Mouse (Mus musculus): ENCODE measurements around the gene Tnpo1.
A peak's percentile ranks its signal among the peaks of the same experiment; 100 is the strongest.
"Not testable (repeated sequence)": the region's sequence is repeated elsewhere in the genome, so short reads cannot be mapped to it uniquely, and the experiment has no call there.

The Tnpo1 gene

DNA sequence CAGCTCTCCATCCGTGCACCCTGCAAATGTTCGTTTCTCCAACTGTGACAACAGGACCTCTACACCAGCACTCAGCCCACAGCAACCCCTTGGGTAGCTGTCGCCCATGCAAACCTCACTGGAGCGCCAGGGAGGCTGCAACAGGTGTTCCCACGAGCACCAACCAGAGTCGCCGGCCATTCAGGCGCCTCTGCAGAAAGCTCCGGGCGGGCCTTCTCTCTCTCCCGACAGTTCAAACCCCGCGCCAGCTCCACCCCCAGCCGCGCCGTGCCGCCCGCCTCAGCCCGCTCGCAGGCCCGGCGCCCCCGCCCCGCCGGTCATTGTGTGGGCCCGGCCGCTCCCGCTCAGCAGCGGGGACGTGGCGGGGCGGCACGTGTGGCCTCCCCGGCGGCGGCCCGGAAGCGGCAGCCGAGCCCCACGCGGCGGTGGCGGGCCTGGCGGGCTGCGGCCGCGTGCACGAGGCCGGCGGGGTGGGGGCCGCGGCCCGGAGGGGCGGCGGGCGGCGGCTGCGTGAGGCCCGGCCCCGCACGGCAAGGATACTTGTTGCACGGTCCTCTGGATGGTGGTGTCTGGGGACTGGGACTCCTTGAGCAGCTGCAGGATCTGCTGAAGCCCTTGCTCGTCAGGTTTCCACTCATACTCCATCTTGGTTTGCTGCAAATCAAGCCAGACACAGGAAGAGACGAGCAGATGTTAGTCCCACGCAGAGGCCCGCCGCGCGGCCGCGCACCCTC is 35.9 kb downstream of the Tnpo1 start:
- peak; percentile 56 for DNase-seq (ENCODE audit: low spot score in 2 of 2)

DNA sequence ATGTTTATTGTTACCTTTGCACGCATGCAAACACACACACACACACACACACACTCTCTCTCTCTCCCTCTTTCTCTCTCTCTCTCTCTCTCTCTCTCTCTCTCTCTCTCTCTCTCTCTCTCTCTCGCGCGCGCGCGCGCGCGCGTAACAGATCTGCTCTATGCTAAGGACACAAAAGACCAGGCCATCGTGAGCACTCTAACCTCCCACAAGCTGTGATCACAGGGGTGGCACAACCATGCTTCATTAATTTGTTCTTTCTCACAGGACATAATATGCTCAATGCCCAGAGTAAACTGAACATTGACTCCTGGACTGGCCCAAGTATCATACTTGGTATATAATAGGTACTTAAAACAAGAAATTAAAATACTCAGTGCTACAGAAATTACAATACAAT is 37.0 kb downstream of the Tnpo1 start:
- no peak for DNase-seq (ENCODE audit: low spot score in 2 of 2)

DNA sequence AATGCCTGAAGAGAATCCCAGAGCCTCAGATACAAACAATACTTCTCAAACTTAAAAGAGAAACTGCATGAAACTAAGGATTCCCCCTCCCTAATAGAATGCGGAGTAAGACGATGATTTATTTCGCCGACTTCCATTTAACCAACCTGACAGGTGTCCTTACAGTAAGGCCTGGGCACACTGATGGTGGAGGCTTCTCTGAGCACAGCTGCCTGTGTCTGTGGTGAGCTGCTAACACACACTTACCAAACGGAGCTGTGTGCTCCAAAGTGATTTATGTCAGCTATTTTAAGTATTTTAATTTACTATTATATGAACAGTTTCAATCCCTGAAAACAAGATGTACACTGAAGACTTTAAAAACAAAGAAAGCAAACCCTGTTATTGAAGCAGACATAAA is 42.4 kb downstream of the Tnpo1 start:
- no peak for DNase-seq (ENCODE audit: low spot score in 2 of 2)

DNA sequence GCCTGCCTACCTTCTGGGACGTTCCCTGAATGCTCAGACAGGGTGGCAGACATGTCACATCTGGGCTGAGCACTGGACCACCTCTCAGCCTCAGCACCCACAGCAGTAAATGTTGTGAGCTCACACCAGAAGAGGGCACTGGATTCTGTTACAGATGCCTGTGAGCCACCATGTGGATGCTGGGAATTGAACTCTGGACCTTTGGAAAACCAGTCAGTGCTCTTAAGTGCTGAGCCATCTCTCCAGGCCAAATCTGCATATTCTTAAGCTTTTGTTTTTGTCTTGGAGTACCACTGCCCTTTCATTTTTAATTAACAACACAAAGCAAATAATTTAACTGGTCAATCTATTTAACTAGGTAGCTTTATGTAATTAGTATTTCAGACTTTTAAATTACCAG is 44.2 kb downstream of the Tnpo1 start:
- no peak for DNase-seq (ENCODE audit: low spot score in 2 of 2)

DNA sequence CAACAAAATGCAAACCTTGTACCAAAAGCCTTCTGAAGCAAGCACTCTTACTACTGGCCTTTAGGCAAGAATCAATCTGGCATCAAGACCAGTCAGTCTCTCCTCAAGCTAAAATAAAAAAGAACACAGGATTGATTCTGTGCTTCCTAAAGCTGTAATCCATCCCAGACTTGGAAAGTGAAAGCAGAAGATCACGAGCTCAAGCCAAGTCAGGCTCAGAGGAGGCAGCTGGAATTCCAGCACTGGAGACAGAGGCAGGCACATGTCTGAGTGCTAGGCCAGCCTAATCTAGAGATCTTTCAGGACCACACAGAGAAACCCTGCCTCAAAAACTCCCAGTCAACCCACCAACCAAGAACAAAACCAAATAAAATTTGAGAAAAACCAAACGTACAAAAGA is 45.8 kb downstream of the Tnpo1 start:
- DNase-seq (ENCODE audit: low spot score in 2 of 2), result no peak

DNA sequence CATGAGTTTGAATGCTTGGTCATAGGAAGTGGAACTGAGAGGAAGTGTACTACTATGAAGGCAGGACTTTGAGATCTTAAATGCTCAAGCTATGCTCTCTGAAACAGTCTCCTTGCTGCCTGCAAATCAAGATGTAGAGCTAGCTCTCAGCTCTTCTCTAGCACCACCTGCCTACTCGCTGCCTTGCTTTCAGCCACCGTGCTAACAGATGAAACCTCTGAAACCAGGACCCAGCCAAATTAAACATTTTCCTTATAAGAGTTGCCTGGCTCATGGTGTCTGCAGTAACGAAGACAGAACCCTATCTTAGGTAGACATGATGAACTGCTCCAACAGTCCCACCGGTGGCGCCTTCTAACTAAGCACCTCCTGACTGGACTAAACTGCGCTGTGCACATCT is 46.8 kb downstream of the Tnpo1 start:
- DNase-seq (ENCODE audit: low spot score in 2 of 2), result no peak

DNA sequence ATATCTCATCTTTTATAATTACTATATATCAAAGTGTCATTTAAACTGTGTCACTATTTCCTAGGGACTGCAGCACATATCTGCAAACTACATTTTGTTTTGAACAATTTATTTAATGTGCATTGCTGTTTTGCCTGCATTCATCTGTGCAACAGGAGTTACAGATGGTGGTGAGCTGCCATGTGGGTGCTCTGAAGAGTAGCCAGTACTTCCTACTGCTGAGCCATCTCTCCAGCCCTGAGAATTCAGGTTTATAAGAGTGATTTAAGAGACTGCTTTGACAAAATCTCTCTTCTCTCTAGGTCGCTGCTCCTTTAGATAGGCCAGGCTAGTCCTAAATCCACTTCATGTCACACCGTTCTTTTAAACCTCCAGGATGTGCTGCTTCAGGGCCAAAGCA is 49.0 kb downstream of the Tnpo1 start:
- no peak for DNase-seq (ENCODE audit: low spot score in 2 of 2)

DNA sequence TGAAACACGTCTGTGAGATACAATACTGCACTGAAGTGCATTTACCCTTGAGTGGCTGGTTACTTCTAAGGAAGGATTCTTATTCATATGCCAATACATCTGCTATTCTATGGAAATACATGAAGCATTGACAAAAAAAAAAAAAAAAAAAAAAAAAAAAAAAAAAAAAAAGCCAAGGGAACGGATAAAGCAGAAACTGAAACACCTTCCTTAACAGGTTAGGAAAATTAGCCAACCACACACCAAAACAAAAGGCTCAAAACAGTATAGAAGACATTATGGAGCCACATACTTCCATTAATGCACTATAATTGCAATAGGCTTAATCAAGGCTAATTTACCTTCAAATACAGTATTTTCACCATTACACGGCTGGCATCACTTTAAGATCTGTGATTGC is 51.5 kb downstream of the Tnpo1 start:
- DNase-seq (ENCODE audit: low spot score in 2 of 2), result no peak

DNA sequence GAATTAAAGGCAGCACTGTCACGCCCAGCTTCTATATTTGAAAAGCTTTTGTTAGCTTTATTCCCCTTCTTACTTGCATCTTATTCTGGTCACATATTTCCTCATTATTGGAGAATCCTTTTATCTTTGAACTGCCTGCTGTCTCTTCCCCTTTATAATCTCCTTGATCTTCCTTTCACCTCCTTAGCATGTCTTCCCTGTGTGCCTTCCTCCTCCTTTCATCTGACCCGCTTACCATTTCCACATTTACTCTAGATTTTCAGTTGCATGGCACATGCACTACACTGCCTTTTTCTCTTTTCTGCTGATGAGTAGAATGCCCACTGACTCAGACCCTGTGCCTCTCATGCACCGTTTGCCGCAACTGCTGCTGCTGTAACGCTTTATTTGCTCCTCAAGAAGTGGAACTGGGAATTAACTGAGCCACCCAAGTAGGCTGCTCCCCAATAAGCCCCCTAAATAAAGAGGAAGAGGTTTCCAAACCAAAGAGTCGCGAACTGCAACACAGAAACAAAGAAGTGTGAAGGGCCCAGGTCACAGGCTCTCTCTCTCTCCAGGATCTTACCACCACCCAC is 53.8 kb downstream of the Tnpo1 start:
- no peak for DNase-seq (ENCODE audit: low spot score in 2 of 2)

DNA sequence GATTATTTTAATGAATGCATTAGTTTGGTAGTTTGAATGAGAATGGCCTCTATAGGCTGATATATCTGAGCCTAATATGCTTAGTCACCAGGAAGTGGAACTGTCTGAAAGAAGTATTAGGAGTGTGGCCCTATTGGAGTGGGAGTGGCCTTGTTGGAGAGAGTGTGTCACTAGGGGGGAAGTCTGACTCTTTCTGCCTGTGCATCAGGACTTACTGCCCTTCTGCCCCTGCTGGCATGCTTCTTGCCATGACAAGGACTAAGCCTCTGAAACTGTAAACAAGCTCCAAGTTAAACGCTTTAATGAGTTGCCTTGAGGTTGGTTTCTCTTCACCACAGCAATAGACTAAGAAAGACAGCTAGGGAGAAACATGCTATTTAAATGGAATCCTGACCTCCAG is 54.9 kb downstream of the Tnpo1 start:
- DNase-seq (ENCODE audit: low spot score in 2 of 2), result no peak

DNA sequence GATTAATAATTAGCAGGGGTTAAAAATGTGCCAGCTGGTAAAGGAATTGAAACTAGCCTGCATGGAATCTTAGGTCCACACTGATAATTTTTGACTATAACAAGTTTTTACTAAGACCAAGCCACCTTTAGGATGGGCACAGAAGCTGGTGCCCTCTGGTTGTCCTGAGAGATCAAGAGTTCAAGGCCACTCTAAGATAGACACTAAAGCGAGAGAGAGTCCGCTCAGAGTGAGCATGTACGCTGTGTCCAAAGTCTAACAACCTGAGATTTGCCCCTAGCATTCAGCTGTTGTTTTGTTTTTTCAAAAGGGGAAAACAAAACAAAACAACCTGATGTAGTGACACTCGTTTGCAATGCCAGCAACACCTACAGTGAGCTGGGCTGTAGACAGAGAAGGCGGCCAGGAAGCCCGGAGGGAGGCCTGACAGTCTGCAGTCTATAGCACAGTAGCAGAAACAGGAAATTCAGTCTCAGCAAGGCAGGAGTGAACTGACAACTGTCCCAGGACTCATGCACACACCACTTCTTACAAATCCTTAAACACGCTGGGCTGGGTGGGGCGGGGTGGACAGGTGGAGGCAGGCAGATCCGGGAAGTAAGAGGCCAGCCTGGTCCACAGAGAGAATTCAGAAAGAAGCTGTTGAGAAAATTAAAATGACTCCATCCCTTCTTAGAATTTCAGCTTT is 57.8 kb downstream of the Tnpo1 start:
- DNase-seq (ENCODE audit: low spot score in 2 of 2), result no peak

DNA sequence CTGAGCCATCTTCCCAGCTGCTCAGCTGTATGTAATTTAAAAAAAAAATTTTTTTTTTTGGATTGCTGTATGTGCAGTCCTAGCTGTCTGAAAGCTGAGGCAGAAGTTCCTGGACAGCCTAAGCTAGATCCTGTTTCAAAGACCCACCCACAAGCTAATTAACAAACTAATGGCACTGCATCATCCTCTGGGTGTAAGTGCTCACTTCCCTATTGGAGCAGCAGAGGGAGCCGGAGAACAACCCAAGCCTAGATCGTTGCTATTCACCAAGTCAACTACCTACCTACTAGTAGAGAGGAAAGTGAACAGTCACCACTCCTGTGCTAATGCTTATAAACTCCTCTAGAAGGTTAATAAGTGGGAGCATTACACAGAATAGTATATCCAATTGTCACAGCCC is 58.4 kb downstream of the Tnpo1 start:
- DNase-seq (ENCODE audit: low spot score in 2 of 2), result peak in 1 of 2 experiments; percentile 41

DNA sequence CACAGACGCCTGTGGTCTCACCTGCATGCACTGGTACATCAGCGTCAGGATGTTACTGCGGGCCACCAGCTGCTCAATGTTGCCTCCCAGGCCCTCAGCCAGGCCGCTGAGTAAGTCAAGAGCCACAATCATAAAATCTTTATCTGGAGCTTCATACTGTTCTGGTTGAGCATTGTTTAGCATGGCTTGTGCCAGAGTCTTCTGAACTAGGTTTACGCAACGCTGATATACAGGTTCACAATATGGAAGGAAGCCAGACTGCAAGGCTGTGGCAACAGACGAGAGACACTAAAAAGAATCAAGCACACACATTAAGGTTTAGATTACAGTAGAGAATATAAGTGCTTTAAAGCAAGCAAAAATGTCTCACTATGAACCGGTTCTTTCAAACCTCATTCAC is 70.9 kb downstream of the Tnpo1 start:
- DNase-seq (ENCODE audit: low spot score in 2 of 2), result no peak

DNA sequence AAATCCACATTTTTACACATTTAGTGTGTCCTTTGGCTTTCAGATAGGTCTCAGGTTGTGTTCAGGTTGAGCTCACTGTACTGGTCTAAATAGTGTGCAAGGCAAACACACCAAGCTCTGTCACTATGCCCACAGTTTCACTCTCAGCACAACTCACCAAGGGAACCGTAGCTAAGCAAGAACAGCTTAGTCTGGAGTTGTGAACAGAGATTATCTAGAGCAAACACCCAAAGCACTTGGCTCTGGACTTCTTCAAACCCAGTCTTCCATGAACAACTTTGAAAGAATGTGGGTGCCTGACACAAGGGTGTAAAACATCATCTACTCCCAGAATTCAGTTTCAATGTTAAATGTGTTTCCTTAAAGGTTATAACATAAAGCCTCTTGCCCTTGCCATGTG is 80.4 kb downstream of the Tnpo1 start:
- DNase-seq (ENCODE audit: low spot score in 2 of 2), result no peak

DNA sequence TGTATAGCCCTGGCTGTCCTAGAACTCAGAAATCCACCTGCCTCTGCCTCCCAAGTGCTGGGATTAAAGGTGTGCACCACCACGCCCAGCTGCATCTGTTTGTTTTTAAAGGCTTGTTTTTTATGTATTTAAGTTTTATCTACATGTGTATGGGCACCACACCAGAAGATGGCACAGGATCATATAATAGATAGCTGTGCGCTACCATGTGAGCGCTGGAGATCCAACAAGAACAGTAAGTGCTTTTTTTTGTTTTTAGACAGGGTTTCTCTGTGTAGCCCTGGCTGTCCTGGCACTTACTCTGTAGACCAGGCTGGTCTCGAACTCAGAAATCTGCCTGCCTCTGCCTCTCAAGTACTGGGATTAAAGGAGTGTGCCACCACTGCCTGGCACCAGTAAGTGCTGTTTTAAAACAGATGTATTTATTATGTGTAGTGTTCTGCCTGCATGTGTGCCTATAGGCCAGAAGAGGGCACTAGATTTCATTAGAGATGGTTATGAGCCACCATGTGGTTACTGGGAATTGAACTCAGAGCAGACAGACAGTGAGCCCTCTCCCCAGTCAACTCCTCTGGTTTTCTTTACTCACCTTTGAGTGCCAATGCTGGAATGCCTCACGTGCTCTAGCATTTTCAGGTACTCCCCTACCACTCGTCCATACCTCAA is 89.6 kb downstream of the Tnpo1 start:
- no peak for DNase-seq (ENCODE audit: low spot score in 2 of 2)

DNA sequence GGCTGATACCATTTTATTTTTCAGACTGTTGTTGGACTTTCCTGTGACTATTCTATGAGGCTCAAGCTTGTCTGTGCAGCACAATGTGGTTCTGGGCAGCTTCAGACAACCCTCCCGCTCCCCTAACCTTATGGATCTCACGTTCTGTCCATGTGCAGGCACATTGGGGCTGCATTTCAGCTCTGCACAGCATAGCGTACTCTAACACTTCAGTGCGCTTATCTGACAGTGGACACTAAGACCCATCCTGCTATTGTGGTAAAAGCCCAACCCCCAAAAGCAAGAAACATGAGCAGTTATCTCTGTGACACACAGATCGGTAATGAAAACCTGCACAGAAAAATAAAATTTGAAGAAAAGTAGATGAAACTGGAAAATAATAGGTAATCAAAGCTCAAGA is 90.4 kb downstream of the Tnpo1 start:
- DNase-seq (ENCODE audit: low spot score in 2 of 2), result no peak

DNA sequence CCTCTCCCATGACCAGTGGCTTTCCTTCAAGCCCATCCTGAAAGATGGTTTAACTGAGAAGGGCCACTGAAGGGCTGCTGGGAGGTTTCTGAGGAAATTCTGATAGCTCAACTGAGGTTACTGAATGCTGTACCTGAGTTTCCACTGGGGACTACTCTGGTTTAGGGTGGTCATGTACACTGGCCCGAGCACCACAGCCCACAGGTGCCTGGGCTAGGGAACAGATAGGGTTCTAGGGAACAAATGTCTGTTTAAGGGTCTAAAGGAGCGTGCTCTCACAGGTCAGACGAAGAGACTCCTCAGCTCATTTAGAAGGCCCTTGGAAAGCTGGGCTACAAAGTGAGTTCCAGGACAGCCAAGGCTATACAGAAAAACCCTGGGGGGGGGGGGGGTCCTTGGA is 91.5 kb downstream of the Tnpo1 start:
- DNase-seq (ENCODE audit: low spot score in 2 of 2), result no peak

DNA sequence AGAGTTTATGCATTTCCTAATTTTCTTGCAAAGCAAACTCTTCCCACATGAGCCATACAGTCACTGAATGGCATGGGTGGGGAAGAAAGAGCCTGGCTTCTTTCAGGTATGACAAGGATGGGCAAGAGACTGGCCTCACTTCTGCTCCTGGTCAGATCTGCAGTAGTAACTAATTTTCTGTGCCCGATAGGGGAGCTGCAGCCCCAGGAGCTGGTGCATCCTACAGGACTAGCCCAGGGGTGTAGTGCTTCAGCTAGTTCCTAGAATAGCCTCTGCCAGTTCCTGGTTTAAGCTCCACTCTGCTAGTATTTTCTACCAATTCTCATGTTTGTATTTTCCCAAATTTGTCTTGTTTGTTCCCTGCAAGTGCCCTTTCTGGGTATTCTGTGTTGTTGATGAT is 92.0 kb downstream of the Tnpo1 start:
- DNase-seq (ENCODE audit: low spot score in 2 of 2), result no peak

DNA sequence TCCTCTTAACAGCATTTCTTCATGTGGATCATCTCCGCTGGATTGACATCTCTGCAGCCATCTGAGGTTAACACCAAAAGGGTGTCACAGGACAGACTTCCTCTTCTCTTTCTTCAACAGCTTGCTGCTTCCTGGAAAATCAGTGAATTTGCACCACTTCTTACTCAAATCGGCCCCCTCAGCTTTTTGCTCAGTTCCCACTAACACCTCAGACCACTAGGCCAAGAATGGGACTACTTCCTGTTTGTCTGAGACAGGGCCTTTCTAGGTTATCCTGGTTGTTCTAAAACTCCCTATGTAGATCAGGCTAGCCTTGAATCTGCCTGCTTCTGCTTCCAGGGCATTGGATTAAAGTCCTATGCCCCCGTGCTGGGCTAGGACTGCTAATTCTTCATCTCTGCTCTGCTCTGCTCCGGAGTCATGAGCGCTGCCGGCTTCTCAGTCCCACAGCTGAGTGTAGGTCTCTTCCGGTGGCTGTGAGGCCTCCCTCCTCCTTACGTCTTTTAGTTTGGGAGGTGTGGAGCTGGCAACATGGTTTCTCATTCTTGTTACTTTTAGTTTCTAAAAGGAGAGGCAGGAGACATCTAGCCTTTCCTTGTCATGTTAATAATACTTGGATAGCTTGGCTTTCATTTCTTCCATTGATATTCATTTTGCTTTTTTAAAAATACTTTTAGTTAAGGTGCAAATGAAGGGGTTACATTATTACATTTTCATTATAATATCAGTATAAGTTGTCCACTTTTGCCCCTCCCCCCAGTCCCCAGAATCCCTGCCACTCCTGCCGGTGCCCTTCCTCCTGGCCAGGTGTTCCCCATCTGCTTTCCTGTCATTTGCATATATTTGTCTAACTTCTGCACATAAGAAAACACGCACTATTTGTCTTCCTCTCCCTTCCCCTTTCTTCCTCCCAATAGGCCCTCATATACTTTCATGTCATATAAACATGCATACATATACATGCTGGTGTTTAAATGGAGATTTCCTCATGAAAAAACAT is 93.4 kb downstream of the Tnpo1 start:
- DNase-seq (ENCODE audit: low spot score in 2 of 2), result no peak

DNA sequence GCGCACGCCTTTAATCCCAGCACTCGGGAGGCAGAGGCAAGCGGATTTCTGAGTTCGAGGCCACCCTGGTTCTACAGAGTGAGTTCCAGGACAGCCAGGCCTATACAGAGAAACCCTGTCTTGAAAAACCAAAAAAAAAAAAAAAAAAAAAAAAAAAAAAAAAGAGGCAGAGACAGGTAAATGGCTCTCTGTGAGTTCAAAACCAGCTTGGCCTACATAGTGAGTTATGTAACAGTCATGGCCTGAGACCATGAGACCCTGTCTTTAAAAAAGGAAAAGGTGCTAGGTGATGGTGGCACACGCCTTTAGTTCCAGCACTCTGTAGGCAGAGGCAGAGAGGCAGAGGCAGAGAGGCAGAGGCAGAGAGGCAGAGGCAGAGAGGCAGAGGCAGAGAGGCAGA is 97.2 kb downstream of the Tnpo1 start:
- DNase-seq (ENCODE audit: low spot score in 2 of 2), result not testable (repeated sequence)

DNA sequence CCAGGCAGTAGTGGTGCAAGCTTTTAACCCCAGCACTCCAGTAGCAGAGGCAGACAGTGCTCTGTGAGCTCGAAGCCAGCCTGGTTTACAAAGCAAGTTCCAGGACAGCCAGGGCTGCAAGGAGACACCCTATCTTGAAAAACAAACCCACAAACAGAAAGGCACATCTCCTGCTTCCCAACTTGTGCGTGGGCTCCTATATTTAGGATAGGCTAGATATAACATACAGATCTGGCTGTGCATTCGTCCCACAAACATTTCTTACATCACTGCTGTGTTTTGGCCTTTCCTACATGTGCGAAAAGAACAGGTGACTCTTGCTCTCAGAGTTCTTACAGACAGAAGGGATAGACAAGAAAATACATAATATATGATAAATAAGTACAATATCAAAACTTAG is 100.6 kb downstream of the Tnpo1 start:
- DNase-seq (ENCODE audit: low spot score in 2 of 2), result no peak

DNA sequence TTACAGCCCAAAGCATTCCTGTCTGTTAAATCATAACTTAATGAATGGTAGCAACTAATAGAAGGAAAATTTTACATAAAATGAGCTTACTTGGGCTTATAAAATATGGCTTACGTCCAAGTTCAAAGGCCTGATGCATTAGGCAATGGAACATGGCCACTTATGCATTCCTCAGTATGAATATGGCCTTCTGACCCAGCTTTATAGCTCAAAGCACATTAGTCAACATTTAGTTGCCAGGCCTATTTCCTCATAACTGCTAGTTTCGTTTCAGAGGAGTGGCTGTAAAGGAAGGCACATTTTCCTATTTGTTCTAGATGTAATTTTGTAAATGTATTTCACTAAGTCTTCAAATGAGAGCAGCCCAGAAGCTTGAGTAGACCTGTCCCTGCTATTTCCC is 107.1 kb downstream of the Tnpo1 start:
- DNase-seq (ENCODE audit: low spot score in 2 of 2), result no peak

Data from thymus, postnatal 10 days (tissue).